Mouse (Mus musculus) lung, embryonic 14.5 days (tissue): ENCODE results near the gene Lin9. TPM values are rescaled to one million over a fixed set of nuclear protein-coding genes. Genes with fewer than 3 reads are reported as not detected.
"Not testable (repeated sequence)": the region's sequence is repeated elsewhere in the genome, so short reads cannot be mapped to it uniquely, and the experiment has no call there.

Experiments
- ATAC-seq: fragments of 200-750 bp; cut with Nextera tagmentation; 2 replicates; pipeline ENCODE4 v1.8.0; 2017; ENCODE audit warnings: mild to moderate bottlenecking, moderate TSS enrichment, moderate library complexity; ENCODE audit not compliant: insufficient read depth
- DNase-seq: peaks from one replicate; pipeline ENCODE4 v3.0.0-alpha.2; 2015
- H3K27ac ChIP-seq: fragments of 300-500 bp; sonication (generic); 2 replicates; pipeline ENCODE4 v1.5.1; 2014; ENCODE audit warnings: low read depth, mild to moderate bottlenecking, moderate library complexity
- H3K27me3 ChIP-seq: fragments of 300-500 bp; sonication (generic); 2 replicates; pipeline ENCODE4 v1.6.1; 2014; ENCODE audit warnings: low read length, control low read depth; ENCODE audit not compliant: insufficient read depth
- H3K36me3 ChIP-seq: fragments of 300-500 bp; sonication (generic); 2 replicates; pipeline ENCODE4 v1.6.1; 2014; ENCODE audit warnings: control low read depth; ENCODE audit not compliant: insufficient read depth
- H3K4me1 ChIP-seq: fragments of 300-500 bp; sonication (generic); 2 replicates; pipeline ENCODE4 v1.6.1; 2014; ENCODE audit warnings: antibody characterized with exemption, control low read depth; ENCODE audit not compliant: insufficient read depth
- H3K4me2 ChIP-seq: fragments of 300-500 bp; sonication (generic); 2 replicates; pipeline ENCODE4 v1.6.1; 2014; ENCODE audit warnings: mild to moderate bottlenecking
- H3K4me3 ChIP-seq: fragments of 300-500 bp; sonication (generic); 2 replicates; pipeline ENCODE4 v1.5.1; 2014; ENCODE audit warnings: low read depth, low read length
- H3K9ac ChIP-seq: fragments of 300-500 bp; sonication (generic); 2 replicates; pipeline ENCODE4 v1.6.1; 2014
- H3K9me3 ChIP-seq: fragments of 300-500 bp; sonication (generic); 2 replicates; pipeline ENCODE4 v1.6.1; 2016; ENCODE audit warnings: low read depth, low read length, control low read depth
- CTCF ChIP-seq: IDR thresholded peaks from 2 replicates; pipeline ENCODE4 v1.5.1; 2016; ENCODE audit warnings: antibody characterized with exemption, low read depth
- WGBS: fragments of 180-500 bp; shearing (Covaris S2); extraction: QIAGEN DNeasy Blood & Tissue Kit; methylation state at CpG from one replicate; pipeline ENCODE4 v1.1.7; 2014; 5-methylcytosine and 5-hydroxymethylcytosine counted together
- polyA plus RNA-seq: library from polyadenylated mRNA; unstranded; fragments of >200 nt; fragmentation: Nextera tagmentation; extraction: Ambion mirVana; gene quantifications from 2 replicates; pipeline ENCODE4 v1.2.1, GENCODE M21; 2014

The Lin9 gene
- polyA plus RNA-seq, 1 experiment from 2014 or later: 23.6 TPM

GRCm38 (mm10) chr1:180616762-180617161 lies 24.2 kb upstream of the Lin9 start:
- ATAC-seq: no peak
- DNase-seq: no peak
- no peak overlapping the region for H3K4me2 ChIP-seq
- no peaks in the 10 kb centered on the region for H3K4me1 ChIP-seq
- H3K27ac ChIP-seq: no peak overlapping the region
- no peaks in the 10 kb centered on the region for H3K36me3 ChIP-seq
- H3K9me3 ChIP-seq: peaks cover 1% of the 10 kb centered on the region; the same call in 1 of the 2 replicates
- H3K4me3 ChIP-seq: no peak overlapping the region
- no peak for TF ChIP-seq CTCF
- WGBS: 87% methylated on average over 3 of the region's 3 CpGs
- H3K9ac ChIP-seq: no peak overlapping the region
- H3K27me3 ChIP-seq: no peaks in the 10 kb centered on the region

GRCm38 (mm10) chr1:180622389-180622788 lies 18.6 kb upstream of the Lin9 start:
- WGBS: 77% methylated on average over 4 of the region's 4 CpGs
- no peaks in the 10 kb centered on the region for H3K27me3 ChIP-seq

GRCm38 (mm10) chr1:180623911-180624310 lies 17.0 kb upstream of the Lin9 start:
- no peak overlapping the region for H3K27ac ChIP-seq
- H3K4me2 ChIP-seq: no peak overlapping the region
- ATAC-seq: no peak
- 90% methylated on average over 2 of the region's 2 CpGs for WGBS
- no peak overlapping the region for H3K9ac ChIP-seq
- no peak overlapping the region for H3K4me3 ChIP-seq
- no peaks in the 10 kb centered on the region; the same call in 1 of the 2 replicates for H3K9me3 ChIP-seq
- H3K4me1 ChIP-seq: no peaks in the 10 kb centered on the region
- peak; percentile 47 for TF ChIP-seq CTCF
- no peaks in the 10 kb centered on the region for H3K36me3 ChIP-seq
- no peaks in the 10 kb centered on the region for H3K27me3 ChIP-seq
- no peak for DNase-seq

More at GRCm38 (mm10) chr1:180622389-180622788, 18.6 kb upstream of the Lin9 start:
- no peak for TF ChIP-seq CTCF
- no peak overlapping the region for H3K4me2 ChIP-seq
- H3K9ac ChIP-seq: no peak overlapping the region
- ATAC-seq (no peak), DNase-seq (no peak)
- no peak overlapping the region for H3K4me3 ChIP-seq
- no peak overlapping the region for H3K27ac ChIP-seq
- H3K36me3 ChIP-seq: no peaks in the 10 kb centered on the region
- H3K9me3 ChIP-seq: no peaks in the 10 kb centered on the region; the same call in 1 of the 2 replicates
- H3K4me1 ChIP-seq: no peaks in the 10 kb centered on the region

DNA sequence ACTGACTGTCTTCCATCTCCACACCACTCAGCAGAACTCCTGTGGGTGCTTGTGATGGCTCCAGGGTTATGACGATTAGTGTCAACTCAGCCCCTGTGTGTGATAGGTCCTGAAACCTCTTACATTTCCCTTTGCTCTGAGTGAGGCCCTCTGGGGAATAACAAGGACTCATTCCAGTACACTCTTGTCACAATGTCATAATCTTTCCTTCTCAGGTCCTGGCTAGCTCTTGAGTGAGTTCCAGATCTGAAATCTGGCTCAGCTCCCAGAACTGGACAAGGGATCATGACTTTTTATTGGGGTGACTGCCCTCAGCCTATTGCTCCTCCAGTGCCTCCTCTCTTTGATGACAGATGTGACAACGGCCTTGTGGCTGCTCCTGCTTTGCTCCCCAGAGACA lies 14.8 kb upstream of the Lin9 start:
- H3K27ac ChIP-seq: no peak overlapping the region
- H3K27me3 ChIP-seq: no peaks in the 10 kb centered on the region
- no peak for TF ChIP-seq CTCF
- H3K36me3 ChIP-seq: no peaks in the 10 kb centered on the region
- DNase-seq (peak; percentile 67), ATAC-seq (peak; percentile 63; the same call in 1 of the 2 replicates)
- WGBS: 57% methylated on average over 2 of the region's 2 CpGs
- no peak overlapping the region for H3K9ac ChIP-seq
- no peaks in the 10 kb centered on the region; the same call in 1 of the 2 replicates for H3K9me3 ChIP-seq
- no peak overlapping the region for H3K4me2 ChIP-seq
- no peak overlapping the region for H3K4me3 ChIP-seq
- no peaks in the 10 kb centered on the region for H3K4me1 ChIP-seq

DNA sequence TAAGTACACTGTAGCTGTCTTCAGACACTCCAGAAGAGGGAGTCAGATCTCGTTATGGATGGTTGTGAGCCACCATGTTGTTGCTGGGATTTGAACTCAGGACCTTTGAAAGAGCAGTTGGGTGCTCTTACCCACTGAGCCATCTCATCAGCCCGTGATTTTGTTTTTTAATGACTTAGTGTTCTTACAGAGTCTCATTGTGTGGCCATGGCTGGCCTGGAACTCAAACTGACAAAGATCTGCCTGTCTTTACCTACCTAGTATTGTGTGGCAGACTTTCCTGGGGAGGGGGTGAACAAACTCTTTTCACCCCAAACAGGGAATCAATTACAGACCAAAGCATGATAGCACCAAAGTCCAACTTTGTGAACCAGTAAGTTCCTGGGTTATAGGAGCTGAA lies 3.2 kb upstream of the Lin9 start:
- not testable (repeated sequence) for H3K36me3 ChIP-seq, DNase-seq, H3K27me3 ChIP-seq, H3K27ac ChIP-seq, ATAC-seq, H3K4me3 ChIP-seq, H3K9me3 ChIP-seq, H3K4me2 ChIP-seq, H3K9ac ChIP-seq
- H3K4me1 ChIP-seq: peaks cover 14% of the 10 kb centered on the region
- 84% methylated on average over 2 of the region's 2 CpGs for WGBS

GRCm38 (mm10) chr1:180639416-180640401 lies 1.2 kb upstream of the Lin9 start:
- no peak for TF ChIP-seq CTCF
- ATAC-seq (no peak), DNase-seq (peak; percentile 29)
- no peaks in the 10 kb centered on the region for H3K36me3 ChIP-seq
- no peaks in the 10 kb centered on the region for H3K9me3 ChIP-seq
- H3K4me1 ChIP-seq: peaks cover 14% of the 10 kb centered on the region
- peak overlapping the region; percentile 95 for H3K4me3 ChIP-seq
- WGBS: 44% methylated on average over 10 of the region's 10 CpGs
- H3K27ac ChIP-seq: peak overlapping the region; percentile 34; the same call in 1 of the 2 replicates
- no peaks in the 10 kb centered on the region for H3K27me3 ChIP-seq
- H3K9ac ChIP-seq: peak overlapping the region; percentile 99
- H3K4me2 ChIP-seq: peak overlapping the region; percentile 83

GRCm38 (mm10) chr1:180640605-180641125 lies 285 bp upstream of the Lin9 start:
- no peak for TF ChIP-seq CTCF
- DNase-seq (peak; percentile 61), ATAC-seq (no peak; the same call in 1 of the 2 replicates)
- H3K4me2 ChIP-seq: peak overlapping the region; percentile 83
- H3K9ac ChIP-seq: peak overlapping the region; percentile 99
- no peaks in the 10 kb centered on the region; the same call in 1 of the 2 replicates for H3K36me3 ChIP-seq
- under 1% methylated on average over 43 of the region's 61 CpGs for WGBS
- peak overlapping the region; percentile 97 for H3K27ac ChIP-seq
- H3K27me3 ChIP-seq: no peaks in the 10 kb centered on the region
- H3K4me1 ChIP-seq: peaks cover 14% of the 10 kb centered on the region
- peak overlapping the region; percentile 95 for H3K4me3 ChIP-seq
- no peaks in the 10 kb centered on the region for H3K9me3 ChIP-seq
